Mouse (Mus musculus) layer of hippocampus, postnatal 25 days (tissue): ENCODE results near the gene Il5. TPM values are rescaled to one million over a fixed set of nuclear protein-coding genes. Genes with fewer than 3 reads are reported as not detected.
A peak's percentile ranks its signal among the peaks of the same experiment; 100 is the strongest.

Experiments
- DNase-seq, 2 experiments: peaks; one replicate each; pipeline ENCODE4 v3.0.0; 2022; ENCODE audit warnings: mixed read lengths in 2 of 2, low spot score in 1 of 2; ENCODE audit errors: extremely low spot score in 1 of 2
- total RNA-seq, 2 experiments: library from RNA; stranded (reverse); gene quantifications; 2 replicates each; pipeline ENCODE4 v1.2.3; 2021

The Il5 gene
- not detected for total RNA-seq

DNA sequence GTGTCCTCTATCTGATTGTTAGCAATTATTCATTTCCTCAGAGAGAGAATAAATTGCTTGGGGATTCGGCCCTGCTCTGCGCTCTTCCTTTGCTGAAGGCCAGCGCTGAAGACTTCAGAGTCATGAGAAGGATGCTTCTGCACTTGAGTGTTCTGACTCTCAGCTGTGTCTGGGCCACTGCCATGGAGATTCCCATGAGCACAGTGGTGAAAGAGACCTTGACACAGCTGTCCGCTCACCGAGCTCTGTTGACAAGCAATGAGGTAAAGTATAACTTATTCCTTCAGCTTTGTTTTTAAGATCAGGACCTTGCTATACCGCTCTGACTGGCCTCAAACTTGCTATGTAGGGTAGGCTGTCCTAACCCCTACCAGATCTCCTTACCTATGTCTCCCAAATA, at the start of gene Il5:
TSS of gene Il5 (plus strand) at position 80 of the 400 bp plus-strand sequence.
- no peak for DNase-seq

- no peak for DNase-seq
Measured at GRCm38 (mm10) chr11:53671414-53671813, 49.2 kb upstream of the Il5 start.

DNA sequence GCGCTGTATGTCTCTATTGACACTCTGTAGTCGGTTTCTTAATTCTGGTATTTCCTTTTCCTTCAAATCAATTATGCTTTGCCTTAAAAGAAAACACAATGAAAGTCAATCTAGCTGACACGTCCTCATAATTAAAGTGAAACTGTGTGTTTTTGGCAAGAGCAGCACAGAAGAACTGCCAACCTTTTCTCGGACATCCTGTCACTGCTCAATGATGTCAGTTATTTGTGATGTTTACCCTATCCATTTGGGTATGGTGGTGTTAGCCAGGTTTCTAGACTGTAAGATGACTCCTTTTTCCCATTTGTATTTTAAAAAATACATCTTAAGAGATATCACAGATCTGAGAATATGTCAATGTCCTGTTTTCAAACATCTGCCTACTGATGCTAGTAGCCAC, 40.5 kb upstream of the Il5 start:
- no peak for DNase-seq

- no peak for DNase-seq
Measured at GRCm38 (mm10) chr11:53681686-53682085, 38.9 kb upstream of the Il5 start.

GRCm38 (mm10) chr11:53682170-53682569, 38.4 kb upstream of the Il5 start:
- DNase-seq, result no peak

DNA sequence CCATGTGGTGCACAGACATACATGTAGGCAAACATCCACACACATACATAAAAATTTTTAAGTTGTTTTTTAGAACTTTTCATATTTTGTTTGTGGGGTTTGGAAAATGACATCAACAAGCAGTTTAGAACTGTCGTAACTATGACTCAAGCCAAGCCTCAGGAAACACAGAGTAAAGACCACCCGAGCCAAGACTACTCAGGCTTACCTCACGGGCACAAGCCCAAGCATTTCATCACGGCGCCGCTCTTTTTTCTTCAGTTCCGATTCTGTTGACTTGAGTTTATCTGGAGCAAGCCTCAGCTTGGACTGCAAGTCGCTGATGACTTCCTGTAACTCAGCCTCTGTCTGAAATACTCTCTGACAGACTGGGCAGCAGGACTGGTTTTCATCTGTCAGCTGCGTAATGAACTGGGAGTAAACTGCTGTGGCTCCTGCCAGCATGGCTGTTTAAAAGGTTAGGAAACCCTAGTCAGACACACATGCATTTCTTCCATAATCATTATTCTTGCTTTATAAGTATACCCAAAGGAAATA, 37.5 kb upstream of the Il5 start:
- DNase-seq, result no peak

GRCm38 (mm10) chr11:53691979-53692378, 28.6 kb upstream of the Il5 start:
- peak in 1 of 2 experiments; percentile 18 for DNase-seq

DNA sequence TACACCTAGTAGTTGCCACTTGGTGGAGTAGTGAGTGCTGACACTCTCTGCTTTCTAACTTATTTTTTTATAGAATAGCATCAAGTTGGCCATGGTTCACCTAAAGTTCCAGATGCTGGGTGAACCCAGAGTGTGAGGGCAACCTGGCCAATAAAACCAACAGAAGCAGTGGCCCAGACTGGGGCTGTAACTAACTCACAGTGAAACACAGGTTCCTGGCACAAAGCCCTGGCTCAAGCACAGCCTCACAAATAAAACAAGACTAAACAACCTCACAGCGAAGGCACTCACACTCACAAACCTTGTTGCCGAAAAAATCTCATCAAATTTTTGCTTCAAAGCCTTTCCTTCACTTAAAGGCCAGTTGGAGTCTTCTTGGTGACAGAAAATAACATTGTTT, 22.1 kb upstream of the Il5 start:
- DNase-seq, result no peak

DNA sequence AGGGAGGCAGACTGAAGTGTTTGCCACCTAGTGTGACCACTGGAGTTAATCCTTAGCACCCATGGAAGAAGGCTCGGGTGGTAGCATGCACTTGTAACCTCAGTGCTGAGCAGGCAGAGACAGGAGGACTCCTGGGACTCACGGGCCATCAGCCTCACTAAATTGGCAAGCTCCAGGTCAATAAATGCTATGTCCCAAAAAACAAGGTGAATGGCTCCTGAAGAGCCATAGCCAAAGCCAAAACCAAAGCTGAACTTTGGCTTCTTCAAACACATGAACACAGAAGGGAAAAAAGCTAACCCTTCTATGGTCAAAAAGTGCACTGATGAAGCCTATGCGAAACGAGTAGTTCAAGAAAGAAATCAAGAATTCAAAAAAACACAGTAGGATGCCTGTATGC, 21.2 kb upstream of the Il5 start:
- no peak for DNase-seq

DNA sequence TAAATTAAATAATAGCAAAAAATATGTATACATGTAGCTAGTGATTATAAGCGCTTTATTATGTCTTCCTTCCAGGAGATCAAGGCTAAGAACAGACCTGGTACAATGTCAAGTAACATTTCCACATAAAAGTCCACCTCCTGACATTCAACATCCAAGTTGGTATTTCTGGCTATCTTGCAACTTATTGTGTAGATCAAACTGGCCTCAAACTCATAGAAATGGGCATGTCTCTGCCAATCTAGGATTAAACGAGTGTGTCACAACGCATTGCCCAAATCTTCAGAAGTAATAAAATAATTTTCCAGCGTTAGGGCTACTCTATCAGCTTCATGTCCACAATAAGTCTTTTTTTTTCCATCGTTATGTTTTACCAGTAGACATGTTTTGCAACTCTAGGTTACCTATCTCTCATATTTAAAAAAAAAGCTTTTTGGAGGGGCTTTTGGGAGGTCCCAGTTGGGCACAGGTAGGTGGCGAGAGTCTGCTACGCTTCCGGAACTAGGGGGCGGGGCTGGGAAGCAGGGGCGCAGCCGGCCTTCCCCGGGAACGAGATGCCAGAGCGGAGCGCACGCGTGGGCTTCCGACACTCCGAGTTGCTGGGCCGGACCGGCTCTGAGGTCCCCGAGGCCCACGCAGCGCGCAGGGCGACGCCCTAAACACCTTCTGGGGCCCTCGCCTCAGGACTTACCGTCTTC, 14.2 kb upstream of the Il5 start:
- DNase-seq, result no peak

DNA sequence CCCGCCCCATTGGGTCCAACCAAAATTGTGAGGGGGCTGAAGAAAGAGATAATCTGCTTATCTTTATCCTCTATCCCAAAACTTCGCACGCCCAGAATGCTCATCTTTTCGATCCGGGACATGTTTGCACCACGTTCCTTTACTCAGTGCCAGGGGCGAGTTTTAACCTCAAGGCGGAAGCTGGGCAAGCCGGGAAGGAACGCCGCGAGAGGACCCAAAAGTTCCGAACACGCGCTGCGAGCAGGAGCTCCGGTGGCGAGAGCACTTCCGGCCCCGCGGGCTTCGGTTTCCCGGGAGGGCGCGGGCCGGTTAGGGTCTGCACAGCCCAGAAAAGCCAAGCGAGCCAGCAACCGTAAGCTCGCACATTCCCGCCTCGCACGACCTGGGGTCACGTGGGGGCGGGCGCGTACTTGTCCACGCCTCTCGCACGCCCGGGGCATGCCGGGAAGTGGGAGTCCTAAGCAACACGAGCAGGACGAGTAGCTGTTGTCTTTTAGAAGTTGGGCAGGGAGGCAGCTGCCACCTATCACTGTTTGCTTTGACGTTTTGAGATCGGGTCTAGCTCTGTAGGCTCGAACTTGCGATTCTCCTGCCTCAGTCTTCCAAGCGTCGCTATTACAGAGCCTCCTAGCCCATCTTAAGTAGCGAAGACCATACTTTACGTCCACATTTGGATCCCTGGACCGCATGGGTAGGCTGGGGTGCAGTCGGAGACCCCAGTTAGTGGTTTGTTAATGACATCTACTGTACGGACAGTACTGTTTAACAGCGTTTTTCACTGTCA, 13.5 kb upstream of the Il5 start, which contains the start of gene Rad50:
TSS of gene Rad50 (minus strand) at position 386 of the 784 bp plus-strand sequence.
- peak; percentile 81 to 87 for DNase-seq

DNA sequence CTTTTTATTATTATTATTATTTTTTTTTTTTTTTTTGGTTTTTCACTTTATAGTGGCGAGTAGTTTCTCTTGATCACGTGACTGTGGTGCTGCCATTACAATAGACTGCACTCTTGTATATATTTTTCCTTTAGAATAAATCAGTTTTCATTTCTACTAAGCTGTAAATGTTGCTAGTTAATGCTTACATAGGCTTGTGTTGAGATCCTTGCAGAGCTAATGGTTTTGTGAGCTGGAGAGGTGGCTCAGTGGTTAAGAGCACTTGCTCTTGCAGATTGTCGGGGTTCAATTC, 12.9 kb upstream of the Il5 start:
- DNase-seq, result no peak

DNA sequence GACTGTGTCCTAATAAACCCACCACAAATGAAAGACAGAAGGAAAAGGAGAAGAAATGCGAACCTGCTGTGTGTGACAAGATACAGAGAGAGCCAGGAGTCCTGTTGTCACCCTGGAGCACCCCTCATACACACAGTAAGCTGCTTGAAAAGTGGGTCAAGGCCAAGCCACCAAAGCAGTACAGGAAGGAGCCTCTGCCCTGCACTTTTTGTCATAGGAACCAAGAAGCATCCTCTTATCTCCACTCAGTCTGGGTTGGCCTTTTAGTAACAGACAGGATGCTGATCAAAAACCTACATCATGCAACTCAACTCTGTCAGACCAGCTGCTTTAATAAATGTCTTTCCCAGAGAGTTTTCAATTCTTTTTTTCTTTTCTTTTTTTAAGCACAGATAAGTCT, 893 bp upstream of the Il5 start:
- no peak for DNase-seq

- DNase-seq, result no peak
Measured at GRCm38 (mm10) chr11:53731457-53731856, 10.9 kb downstream of the Il5 start.

GRCm38 (mm10) chr11:53732244-53732643, 11.7 kb downstream of the Il5 start:
- no peak for DNase-seq

DNA sequence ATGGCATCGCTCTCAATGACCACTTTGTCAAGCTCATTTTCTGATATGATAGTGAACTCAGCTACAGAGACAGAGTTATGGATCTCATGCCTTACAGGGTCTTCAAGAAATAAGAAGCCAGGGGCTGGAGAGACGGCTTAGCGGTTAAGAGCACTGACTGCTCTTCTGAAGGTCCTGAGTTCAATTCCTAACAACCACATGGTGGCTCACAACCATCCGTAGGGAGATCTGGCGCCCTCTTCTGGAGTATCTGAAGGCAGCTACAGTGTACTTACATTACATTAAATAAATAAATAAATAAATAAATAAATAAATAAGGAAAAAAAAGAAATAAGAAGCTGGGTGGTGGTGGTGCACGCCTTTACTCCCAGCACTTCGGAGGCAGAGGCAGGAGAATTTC, 13.2 kb downstream of the Il5 start:
- DNase-seq, result no peak

DNA sequence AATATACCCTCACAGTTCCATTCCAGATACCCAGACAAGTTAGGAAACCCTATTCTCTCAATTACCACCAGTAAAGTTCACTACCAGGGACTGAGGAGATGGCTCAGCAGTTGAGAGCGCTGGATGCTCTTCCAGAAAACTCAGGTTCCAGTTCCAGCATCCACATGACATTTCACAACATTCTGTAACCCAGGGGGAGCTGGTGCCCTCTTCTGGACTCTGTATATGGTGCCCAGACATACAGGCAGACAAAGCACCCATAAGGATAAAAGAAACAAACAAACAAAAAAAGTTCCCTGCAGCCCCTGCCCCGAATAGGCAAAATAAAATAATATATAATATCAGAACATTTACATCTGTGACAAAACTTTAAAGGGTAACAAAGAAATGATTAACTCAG, 13.8 kb downstream of the Il5 start:
- no peak for DNase-seq

DNA sequence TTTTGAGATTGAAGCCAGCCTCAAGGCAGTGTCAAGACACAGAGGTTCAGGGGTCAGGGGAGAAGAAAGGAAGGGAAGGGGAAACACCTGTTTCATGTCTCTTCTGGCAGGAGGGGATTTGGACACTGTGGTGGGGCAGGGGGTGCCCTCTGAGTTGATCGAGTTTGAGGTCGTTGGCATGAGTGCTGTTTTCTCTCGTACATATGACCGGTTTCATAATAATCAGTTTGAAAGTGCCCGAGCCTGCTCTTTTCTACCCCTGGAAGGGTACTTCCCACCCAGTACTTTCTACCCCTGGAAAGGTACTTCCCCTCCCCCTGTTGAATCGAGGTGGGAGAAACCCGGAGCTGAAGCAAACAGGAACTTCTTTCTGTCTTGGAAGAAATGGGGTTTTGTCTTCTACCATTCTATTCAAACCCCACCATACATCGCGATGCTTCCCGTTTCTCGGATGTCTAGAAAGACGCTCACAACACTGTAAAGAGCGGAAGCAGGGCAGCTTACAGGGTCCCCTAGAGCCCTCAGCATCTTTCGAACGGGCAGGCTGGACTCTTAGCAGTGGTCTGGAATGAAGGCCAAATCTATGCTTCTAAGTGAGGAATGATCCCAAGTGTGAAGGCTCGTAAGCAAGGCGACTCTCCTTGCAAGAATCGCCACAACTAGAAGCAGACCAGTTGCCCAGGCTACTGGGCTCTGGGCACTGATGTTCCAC, 14.5 kb downstream of the Il5 start:
- no peak for DNase-seq

DNA sequence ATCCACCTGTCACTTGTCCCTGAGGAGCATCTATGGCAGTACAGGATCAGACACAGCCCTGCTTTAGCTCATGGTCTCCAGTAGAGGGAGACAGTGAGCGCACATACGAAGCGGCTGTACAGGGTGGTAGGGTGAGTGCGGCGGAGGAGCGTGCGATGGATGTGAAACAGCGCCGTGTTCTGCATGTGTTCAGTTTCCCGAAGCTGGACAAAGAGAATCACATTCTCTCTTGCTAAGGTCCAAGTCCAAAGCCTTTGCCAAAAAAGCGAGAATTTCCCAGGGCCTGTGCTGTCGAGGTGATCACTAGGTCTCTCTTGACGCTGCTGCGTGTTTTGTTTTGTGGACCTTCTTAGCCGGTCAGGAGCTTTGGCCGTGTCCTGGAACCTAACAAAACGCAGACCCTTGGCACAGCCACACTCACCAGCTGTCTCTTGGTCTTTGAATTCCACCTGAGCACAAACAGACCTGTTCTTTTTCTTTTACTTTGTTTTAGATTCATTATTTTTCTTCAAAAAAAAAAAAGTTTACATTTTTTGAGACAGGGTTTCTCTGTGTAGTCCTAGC, 15.2 kb downstream of the Il5 start:
- peak; percentile 17 to 40 for DNase-seq

- DNase-seq, result peak; percentile 44 to 70
Measured at GRCm38 (mm10) chr11:53736771-53737572, 16.4 kb downstream of the Il5 start.
